Mouse (Mus musculus): ENCODE data around the gene Ssbp2.

- TF ChIP-seq CTCF (IDR thresholded peaks at IDR 0.05; ENCODE audit: borderline replicate concordance, insufficient read depth, low read depth, low read length) (no peak), POLR2A (IDR thresholded peaks at IDR 0.05; ENCODE audit: borderline replicate concordance, insufficient read depth, low read length) (no peak)
These were observed 128.4 kb downstream of the Ssbp2 start for GRCm38 (mm10) chr13:91588475-91588874.
